Comparison of ENCODE assay signal across 25 mouse cellular contexts in the genomic region with DNA sequence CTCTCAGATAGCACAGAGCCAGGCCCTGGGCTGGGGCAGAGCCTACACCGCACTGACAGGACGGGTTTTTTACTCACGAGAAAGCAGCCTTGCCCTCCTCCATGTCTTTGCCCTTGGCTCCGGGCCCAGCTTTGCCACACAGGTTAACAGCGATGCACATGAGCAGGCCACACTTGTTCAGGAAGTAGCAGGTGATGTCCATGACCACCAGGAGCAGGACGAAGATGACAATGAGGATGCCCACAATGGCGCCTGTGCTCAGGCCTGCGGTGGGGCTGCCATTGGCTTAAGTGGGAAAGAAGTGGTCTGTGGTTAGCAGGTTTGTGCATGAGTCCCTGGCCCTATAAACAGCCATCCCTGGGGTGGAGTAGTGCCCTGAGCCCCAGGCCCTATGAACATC. TPM values are rescaled to one million over a fixed set of nuclear protein-coding genes. Genes with fewer than 3 reads are reported as not detected.
DNase-seq lines count a peak whose midpoint lies in the region; TF ChIP-seq lines count a peak whose summit lies in the region.
"Had no signal": no experiment of that assay in that cellular context is flagged by ENCODE, and none has a peak within 500 bp of the region (broad histone marks: within the 10 kb centered on the region; RNA-seq: fewer than 3 reads in every experiment).

No protein-coding gene starts in this region.

- TF ChIP-seq POLR2A in myocyte (IDR thresholded peaks at IDR 0.05; ENCODE audit: insufficient read length, low read depth), result no peak

- H3K4me3 ChIP-seq in layer of hippocampus, adult 2 months, result no peak overlapping the region
- H3K4me3 ChIP-seq in myocyte, result no peak overlapping the region
- H3K4me3 ChIP-seq: embryonic facial prominence, embryonic 13.5 days; embryonic facial prominence, embryonic 15.5 days; erythroblast, embryonic 14.5 days; forebrain, embryonic 10.5 days; forebrain, embryonic 12.5 days had no signal

- H3K4me2 ChIP-seq in myocyte (ENCODE audit: low read depth), result no peak overlapping the region
- H3K4me2 ChIP-seq: embryonic facial prominence, embryonic 13.5 days; embryonic facial prominence, embryonic 15.5 days; forebrain, embryonic 12.5 days had no signal

- no peak for TF ChIP-seq CTCF in layer of hippocampus, adult 2 months (conservative IDR thresholded peaks at IDR 0.05)

- no peaks in the 10 kb centered on the region for H3K79me2 ChIP-seq in myocyte (ENCODE audit: control insufficient read depth, insufficient read depth)

- peak overlapping the region; percentile 23; the same call in 1 of the 2 replicates for H3K27ac ChIP-seq in layer of hippocampus, adult 2 months
- H3K27ac ChIP-seq: embryonic facial prominence, embryonic 13.5 days; embryonic facial prominence, embryonic 15.5 days; forebrain, embryonic 10.5 days; forebrain, embryonic 12.5 days had no signal

- intact Hi-C loops in heart, postnatal 36 days (cut with DNase I), result no loop called here

- no peak overlapping the region for H3ac ChIP-seq in myocyte (ENCODE audit: control insufficient read depth, insufficient read length)

- DNase-seq in heart, adult 11 months, result peak; percentile 85
- DNase-seq in heart, postnatal 36 days, result no peak
- no peak for DNase-seq in layer of hippocampus, adult 2 months (ENCODE audit: low spot score in 2 of 2)
- no peak for DNase-seq in layer of hippocampus, adult 18-20 months (ENCODE audit: low spot score in 2 of 2)
- DNase-seq: adrenal gland, adult 8-10 months; adrenal gland, postnatal 14 days; adrenal gland, postnatal 36 days; B cell, adult 2 months; cerebellum, adult 11-12 months; cerebellum, adult 2 months; cerebellum, adult 9-10 months; cerebellum, postnatal 14 days; cerebellum, postnatal 36 days; embryo, embryonic 11 days had no signal

- H3K27me3 ChIP-seq in myocyte (ENCODE audit: control insufficient read depth, insufficient read depth, insufficient read length), result no peaks in the 10 kb centered on the region
- H3K27me3 ChIP-seq: CH12.LX; embryonic facial prominence, embryonic 13.5 days; embryonic facial prominence, embryonic 15.5 days; forebrain, embryonic 12.5 days; Patski had no signal

- H3K36me3 ChIP-seq in myocyte (ENCODE audit: control insufficient read depth, insufficient read depth), result peaks cover 39% of the 10 kb centered on the region
- H3K36me3 ChIP-seq: G1E had no signal

TF ChIP-seq in myocyte, 11 proteins besides CTCF, POLR2A, EP300 and RAD21:
- TF ChIP-seq POLR2AphosphoS2 (IDR thresholded peaks at IDR 0.05; ENCODE audit: insufficient read length, low read depth) (peak; percentile 51), REST (IDR thresholded peaks at IDR 0.05; ENCODE audit: insufficient read depth, insufficient read length) (no peak)

RNA-seq across cellular contexts. Expression of a gene that starts 23.6 kb away (rescaled TPM):
- 10 to 100 TPM in 1 of 2 experiments, 1 to 10 TPM in 1; 9.9 to 12.3 TPM for total RNA-seq in heart, postnatal 36 days (2021)
- 1 to 10 TPM; 2.0 to 2.1 TPM for total RNA-seq in layer of hippocampus, adult 2 months (2021)
- 1 to 10 TPM; 1.4 to 1.9 TPM for total RNA-seq in layer of hippocampus, adult 18-20 months (2021)
- 4.1 TPM for polyA plus RNA-seq in myocyte (2012; fragmentation: generic; extraction: Trizol)
- polyA plus RNA-seq: activated CD4-positive, CD25-positive, alpha-beta regulatory T cell, adult 4 months; CD4-positive, CD25-positive, alpha-beta regulatory T cell, adult 4 months; erythroblast, embryonic 14.5 days; G1E had no signal
